8 mouse cellular contexts compared by ENCODE assay signal in the genomic region with DNA sequence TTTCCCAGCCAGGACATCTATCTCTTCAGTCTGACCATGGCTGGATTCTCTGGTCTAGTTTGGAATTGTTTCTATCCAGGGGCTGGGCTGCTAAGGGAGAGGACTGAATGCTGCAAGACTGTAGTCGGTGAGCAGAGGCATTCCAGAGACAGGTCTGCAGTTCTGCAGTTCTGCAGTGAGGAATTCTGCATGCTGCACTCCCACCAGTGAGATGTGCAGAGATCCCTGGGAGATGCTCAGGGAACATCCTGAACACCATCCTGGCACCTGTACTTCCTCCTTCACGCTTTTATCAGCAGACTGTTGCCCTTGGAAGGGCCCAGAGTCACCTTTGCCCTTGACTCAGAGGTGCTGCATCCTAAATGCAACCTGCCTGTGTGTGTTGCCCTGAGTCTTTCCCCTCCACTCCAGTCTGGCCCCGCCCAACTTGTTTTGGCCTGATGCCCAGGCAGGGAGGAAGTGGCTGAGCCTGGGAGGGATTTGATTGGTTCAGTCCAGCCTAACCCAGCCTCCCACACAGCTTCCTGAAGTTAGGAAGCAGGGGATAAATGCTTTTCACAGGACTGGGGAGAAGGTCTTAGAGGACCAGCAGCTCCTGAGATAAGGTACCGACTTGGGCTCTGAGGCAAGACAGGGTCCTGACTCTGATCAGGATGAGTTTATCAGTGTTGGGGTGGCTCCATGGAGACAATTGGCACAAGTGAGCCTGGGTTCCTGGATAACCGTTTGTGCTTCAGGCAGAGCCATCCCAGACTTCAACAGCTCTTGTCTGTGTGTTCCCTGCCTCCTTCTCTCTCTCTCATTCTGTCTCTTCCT. TPM values are rescaled to one million over a fixed set of nuclear protein-coding genes. Genes with fewer than 3 reads are reported as not detected.
A peak's percentile ranks its signal among the peaks of the same experiment; 100 is the strongest.
DNase-seq lines count a peak whose midpoint lies in the region; ATAC-seq lines count a peak whose summit lies in the region.
"Not testable (repeated sequence)": the region's sequence is repeated elsewhere in the genome, so short reads cannot be mapped to it uniquely, and the experiment has no call there.

A gene (plus strand): TSS at position 508 of the 816 bp plus-strand sequence.

- not testable (repeated sequence) for H3K4me1 ChIP-seq in hindbrain, embryonic 12.5 days

- peak within 1 kb of the TSS; percentile 48 for H3K9ac ChIP-seq in hindbrain, embryonic 12.5 days

- peak within 1 kb of the TSS; percentile 42 for H3K4me3 ChIP-seq in hindbrain, embryonic 12.5 days

- H3K27ac ChIP-seq in hindbrain, embryonic 12.5 days: not testable (repeated sequence)

- H3K27me3 ChIP-seq in hindbrain, embryonic 12.5 days: not testable (repeated sequence)

- peak; percentile 88 for ATAC-seq in hindbrain, embryonic 12.5 days (ENCODE audit: low FRiP score)

- 11% methylated on average over 5 of the region's 5 CpGs for WGBS in hindbrain, embryonic 12.5 days

- not testable (repeated sequence) for H3K36me3 ChIP-seq in hindbrain, embryonic 12.5 days

- DNase-seq in MN1 (ENCODE audit: low spot score): peak; percentile 88
- peak; percentile 91 for DNase-seq in cerebellum, adult 9-11 months
- peak; percentile 58 to 65 for DNase-seq in frontal cortex, postnatal 14 days (ENCODE audit: low spot score in 2 of 2)
- peak; percentile 66 to 81 for DNase-seq in layer of hippocampus, postnatal 14 days (ENCODE audit: low spot score in 2 of 2)
- peak; percentile 98 for DNase-seq in lung, postnatal 10 days
- DNase-seq in ovary, postnatal 14 days (ENCODE audit: low spot score): peak; percentile 88
- peak; percentile 75 for DNase-seq in thymus, postnatal 14 days

- not testable (repeated sequence) for H3K9me3 ChIP-seq in hindbrain, embryonic 12.5 days (replicated peaks)

- peak within 1 kb of the TSS; percentile 57 for H3K4me2 ChIP-seq in hindbrain, embryonic 12.5 days (replicated peaks)

RNA-seq across cellular contexts. Expression of the gene that starts here (rescaled TPM):
- polyA plus RNA-seq in hindbrain, embryonic 12.5 days (2016; fragmentation: Nextera tagmentation; extraction: Ambion mirVana): 21.9 and 25.8 TPM in 2 replicates
- 1 to 10 TPM; 6.0 to 7.7 TPM for total RNA-seq in layer of hippocampus, postnatal 14 days (2021)
